8 mouse cellular contexts compared by ENCODE assay signal in genomic region chr2:104422230-104422629, GRCm38 (mm10). TPM values are rescaled to one million over a fixed set of nuclear protein-coding genes. Genes with fewer than 3 reads are reported as not detected.
DNase-seq lines count a peak whose midpoint lies in the region; ATAC-seq and TF ChIP-seq lines count a peak whose summit lies in the region.

No protein-coding gene starts in this region.

- TF ChIP-seq POLR2A in brain, embryonic 14.5 days (IDR thresholded peaks at IDR 0.05; ENCODE audit: borderline replicate concordance, extremely low read depth, insufficient read depth, insufficient read length, poor library complexity, severe bottlenecking) = no peak

- peak; percentile 35; the same call in 1 of the 2 replicates for TF ChIP-seq CTCF in brain, embryonic 14.5 days (IDR thresholded peaks at IDR 0.05; ENCODE audit: borderline replicate concordance, extremely low read depth, insufficient read depth, insufficient read length)

- ATAC-seq in frontal cortex, adult (ENCODE audit: low TSS enrichment) = peak; percentile 67

- DNase-seq in frontal cortex, postnatal 25 days (ENCODE audit: low spot score in 2 of 2) = no peak
- peak; percentile 63 for DNase-seq in 416B (ENCODE audit: low read depth)
- peak; percentile 76 for DNase-seq in brain, embryonic 14.5 days (ENCODE audit: low read depth)
- DNase-seq in induced T-regulatory cell, adult 2 months (ENCODE audit: low read depth) = peak; percentile 69
- peak; percentile 44 for DNase-seq in retina, postnatal 7 days (ENCODE audit: low read depth, low spot score)
- DNase-seq in urinary bladder, postnatal 10 days (ENCODE audit: low spot score) = no peak
- DNase-seq in frontal cortex, postnatal 14 days (ENCODE audit: low spot score in 2 of 2) = no peak

RNA-seq across cellular contexts. Expression of gene D430041D05Rik, which starts 11.4 kb away (rescaled TPM):
- 8.7 and 18.1 TPM in 2 replicates for polyA plus RNA-seq in brain, embryonic 14.5 days (2012; rRNA removed)

Comparison
In these comparisons a context has a peak if more than half of its experiments do, and no peak if none do; other contexts are left out.
1. DNase-seq: peak in 416B (single experiment), brain, embryonic 14.5 days (single experiment), induced T-regulatory cell, adult 2 months (single experiment) and retina, postnatal 7 days (single experiment); none in frontal cortex, postnatal 25 days (0 of 2), urinary bladder, postnatal 10 days (single experiment) and frontal cortex, postnatal 14 days (0 of 2).